Mouse (Mus musculus) forebrain, embryonic 14.5 days (tissue): ENCODE data around the gene Jarid2. TPM values are rescaled to one million over a fixed set of nuclear protein-coding genes. Genes with fewer than 3 reads are reported as not detected.

Experiments
- ATAC-seq: fragments of 200-750 bp; cut with Nextera tagmentation; 2 replicates; pipeline ENCODE4 v1.8.0; 2017; ENCODE audit warnings: mild to moderate bottlenecking, moderate library complexity
- DNase-seq: peaks from one replicate; pipeline ENCODE4 v3.0.0-alpha.2; 2015; ENCODE audit warnings: low spot score
- H3K27ac ChIP-seq: fragments of 300-500 bp; sonication (generic); 2 replicates; pipeline ENCODE4 v1.5.1; 2014; ENCODE audit warnings: low read depth, mild to moderate bottlenecking, control low read depth, low read length, moderate library complexity
- H3K27me3 ChIP-seq: fragments of 300-500 bp; sonication (generic); replicated peaks from 2 replicates; pipeline ENCODE4 v1.6.1; 2014; ENCODE audit warnings: low read length, control low read depth, mixed read lengths; ENCODE audit not compliant: control insufficient read depth, insufficient read depth
- H3K36me3 ChIP-seq: fragments of 300-500 bp; sonication (generic); 2 replicates; pipeline ENCODE4 v1.6.1; 2014; ENCODE audit warnings: low read length, control low read depth; ENCODE audit not compliant: control insufficient read depth, insufficient read depth
- H3K4me1 ChIP-seq: fragments of 300-500 bp; sonication (generic); 2 replicates; pipeline ENCODE4 v1.6.1; 2014; ENCODE audit warnings: antibody characterized with exemption, low read length, control low read depth; ENCODE audit not compliant: control insufficient read depth, insufficient read depth
- H3K4me2 ChIP-seq: fragments of 300-500 bp; sonication (generic); 2 replicates; pipeline ENCODE4 v1.6.1; 2014; ENCODE audit warnings: mild to moderate bottlenecking, control low read depth, low read length
- H3K4me3 ChIP-seq: fragments of 300-500 bp; sonication (generic); 2 replicates; pipeline ENCODE4 v1.5.1; 2014; ENCODE audit warnings: low read depth, low read length, control low read depth
- H3K9ac ChIP-seq: fragments of 300-500 bp; sonication (generic); 2 replicates; pipeline ENCODE4 v1.6.1; 2014; ENCODE audit warnings: mild to moderate bottlenecking, low read length, control low read depth, moderate library complexity
- H3K9me3 ChIP-seq: fragments of 300-500 bp; sonication (generic); replicated peaks from 2 replicates; pipeline ENCODE4 v1.6.1; 2016; ENCODE audit warnings: low read length, control low read depth, mixed read lengths; ENCODE audit not compliant: control insufficient read depth
- WGBS: fragments of 180-500 bp; shearing (Covaris S2); extraction: QIAGEN DNeasy Blood & Tissue Kit; methylation state at CpG from one replicate; pipeline ENCODE4 v1.1.7; 2014; 5-methylcytosine and 5-hydroxymethylcytosine counted together
- polyA plus RNA-seq: library from polyadenylated mRNA; unstranded; fragments of >200 nt; fragmentation: Nextera tagmentation; extraction: Ambion mirVana; gene quantifications from 2 replicates; pipeline ENCODE4 v1.2.1, GENCODE M21; 2014

Jarid2 gene
- polyA plus RNA-seq, result 16.4 and 20.5 TPM in 2 replicates

- Histone ChIP-seq H3K4me1 (peaks cover 9% of the 10 kb centered on the region; the same call in 1 of the 2 replicates), H3K27ac (peak within 1 kb of the TSS; percentile 80), H3K4me2 (peak within 1 kb of the TSS; percentile 95), H3K9ac (peak within 1 kb of the TSS; percentile 79), H3K36me3 (no peaks in the 10 kb centered on the region), H3K9me3 (no peaks in the 10 kb centered on the region), H3K27me3 (no peaks in the 10 kb centered on the region), H3K4me3 (peak within 1 kb of the TSS; percentile 73)
- DNase-seq, result peak; percentile 28
- 4% methylated on average over 31 of the region's 31 CpGs for WGBS
- ATAC-seq, result no peak
Observed at GRCm38 (mm10) chr13:44729424-44729971, at the start of gene Jarid2. Gene Jarid2, plus strand, starts transcription at chr13:44729474.

- no peaks in the 10 kb centered on the region for H3K4me1 ChIP-seq
- no peak overlapping the region for H3K4me3 ChIP-seq
- no peaks in the 10 kb centered on the region for H3K27me3 ChIP-seq
- no peak for ATAC-seq
- H3K4me2 ChIP-seq, result no peak overlapping the region
- no peak overlapping the region for H3K9ac ChIP-seq
- DNase-seq, result peak; percentile 24
- H3K36me3 ChIP-seq, result no peaks in the 10 kb centered on the region
- WGBS, result 87% methylated on average over 7 of the region's 7 CpGs
- H3K9me3 ChIP-seq, result no peaks in the 10 kb centered on the region
- no peak overlapping the region for H3K27ac ChIP-seq
Observed at GRCm38 (mm10) chr13:44681051-44681450, 48.2 kb upstream of the Jarid2 start.

GRCm38 (mm10) chr13:44688140-44688539 lies 41.1 kb upstream of the Jarid2 start:
- 60% methylated on average over 3 of the region's 3 CpGs for WGBS
- Histone ChIP-seq H3K9me3 (no peaks in the 10 kb centered on the region), H3K9ac (no peak overlapping the region), H3K27ac (no peak overlapping the region), H3K36me3 (no peaks in the 10 kb centered on the region), H3K27me3 (no peaks in the 10 kb centered on the region), H3K4me1 (no peaks in the 10 kb centered on the region), H3K4me3 (no peak overlapping the region), H3K4me2 (no peak overlapping the region)
- no peak for ATAC-seq
- DNase-seq, result no peak

- 87% methylated on average over 10 of the region's 10 CpGs for WGBS
- no peaks in the 10 kb centered on the region for H3K4me1 ChIP-seq
- H3K27me3 ChIP-seq, result no peaks in the 10 kb centered on the region
- H3K9ac ChIP-seq, result no peak overlapping the region
- no peak overlapping the region for H3K4me3 ChIP-seq
- H3K9me3 ChIP-seq, result no peaks in the 10 kb centered on the region
- ATAC-seq (no peak), DNase-seq (no peak)
- no peak overlapping the region for H3K4me2 ChIP-seq
- H3K36me3 ChIP-seq, result no peaks in the 10 kb centered on the region
- no peak overlapping the region for H3K27ac ChIP-seq
Observed at GRCm38 (mm10) chr13:44697628-44698027, 31.6 kb upstream of the Jarid2 start.

GRCm38 (mm10) chr13:44704036-44704801 lies 25.1 kb upstream of the Jarid2 start:
- 0 out of 2 replicates have a peak, but pooled peaks cover 2% of the 10 kb centered on the region for H3K4me1 ChIP-seq
- 86% methylated on average over 15 of the region's 15 CpGs for WGBS
- no peaks in the 10 kb centered on the region for H3K9me3 ChIP-seq
- H3K4me2 ChIP-seq, result no peak overlapping the region
- no peak overlapping the region for H3K9ac ChIP-seq
- ATAC-seq, result no peak
- H3K27ac ChIP-seq, result no peak overlapping the region
- no peak for DNase-seq
- H3K4me3 ChIP-seq, result no peak overlapping the region
- H3K36me3 ChIP-seq, result no peaks in the 10 kb centered on the region
- H3K27me3 ChIP-seq, result no peaks in the 10 kb centered on the region

- Histone ChIP-seq H3K4me2 (no peak overlapping the region), H3K9ac (no peak overlapping the region), H3K9me3 (no peaks in the 10 kb centered on the region), H3K27ac (no peak overlapping the region), H3K27me3 (no peaks in the 10 kb centered on the region), H3K36me3 (no peaks in the 10 kb centered on the region), H3K4me3 (no peak overlapping the region), H3K4me1 (0 out of 2 replicates have a peak, but pooled peaks cover 2% of the 10 kb centered on the region)
- DNase-seq (no peak), ATAC-seq (no peak)
- 23% methylated on average over 14 of the region's 14 CpGs for WGBS
Observed at GRCm38 (mm10) chr13:44705031-44705742, 24.1 kb upstream of the Jarid2 start.

GRCm38 (mm10) chr13:44705743-44706044 lies 23.6 kb upstream of the Jarid2 start:
- ATAC-seq (no peak), DNase-seq (no peak)
- no peaks in the 10 kb centered on the region for H3K27me3 ChIP-seq
- H3K27ac ChIP-seq, result no peak overlapping the region
- no peak overlapping the region for H3K9ac ChIP-seq
- no peak overlapping the region for H3K4me2 ChIP-seq
- no peaks in the 10 kb centered on the region for H3K36me3 ChIP-seq
- 0 out of 2 replicates have a peak, but pooled peaks cover 2% of the 10 kb centered on the region for H3K4me1 ChIP-seq
- no peak overlapping the region for H3K4me3 ChIP-seq
- H3K9me3 ChIP-seq, result no peaks in the 10 kb centered on the region
- 63% methylated on average over 7 of the region's 7 CpGs for WGBS

- ATAC-seq, result no peak
- Histone ChIP-seq H3K4me3 (no peak overlapping the region), H3K27me3 (no peaks in the 10 kb centered on the region), H3K9me3 (no peaks in the 10 kb centered on the region), H3K36me3 (no peaks in the 10 kb centered on the region), H3K4me1 (0 out of 2 replicates have a peak, but pooled peaks cover 2% of the 10 kb centered on the region), H3K9ac (no peak overlapping the region), H3K27ac (no peak overlapping the region), H3K4me2 (no peak overlapping the region)
- WGBS, result 53% methylated on average over 10 of the region's 10 CpGs
- DNase-seq, result no peak
Observed at GRCm38 (mm10) chr13:44706206-44706915, 22.9 kb upstream of the Jarid2 start.
